Mouse (Mus musculus): ENCODE data around the gene Apopt1. TPM values are rescaled to one million over a fixed set of nuclear protein-coding genes. Genes with fewer than 3 reads are reported as not detected.

Apopt1 gene
- polyA plus RNA-seq, 1 experiment = 363 TPM

DNA sequence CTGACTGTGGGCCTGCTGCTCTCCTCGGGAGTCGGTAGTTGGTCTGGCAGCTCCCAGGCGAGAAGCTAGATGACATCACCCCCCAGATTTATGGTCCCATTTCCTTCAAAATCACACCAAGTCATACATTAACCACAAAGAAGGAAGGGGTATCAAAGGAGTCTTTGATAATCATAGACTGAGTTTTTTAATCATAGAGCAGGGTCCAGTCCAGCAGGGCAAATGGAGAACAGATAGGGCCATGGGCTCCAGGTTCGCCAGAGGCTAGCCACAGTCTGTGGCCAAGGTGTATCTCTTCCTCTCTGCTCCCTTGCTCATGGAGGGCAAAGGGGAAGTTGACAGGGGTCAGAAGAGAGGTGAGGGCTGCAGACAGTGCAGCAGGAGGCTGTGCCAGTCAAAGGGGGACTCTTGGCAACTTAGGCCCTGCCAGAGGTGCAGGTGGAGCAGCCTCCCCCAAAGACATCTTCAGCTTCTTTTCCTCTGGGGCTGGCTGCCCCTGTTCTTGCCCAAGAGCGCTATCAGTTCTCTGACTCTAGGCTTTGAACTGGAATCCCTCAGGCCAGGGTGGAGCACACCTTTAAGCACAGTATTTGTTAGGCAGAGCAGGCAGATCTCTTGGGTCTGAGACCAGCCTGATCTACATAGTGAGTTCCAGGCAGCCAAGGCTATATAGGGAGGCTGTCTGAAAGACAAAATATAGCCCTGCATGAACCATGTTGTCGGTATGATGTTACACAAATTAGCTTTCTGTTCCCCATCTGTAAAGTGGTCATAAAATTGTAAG lies 37.1 kb upstream of the Apopt1 start:
- TF ChIP-seq GATA1 (IDR thresholded peaks at IDR 0.05; ENCODE audit: low read length) = no peak

DNA sequence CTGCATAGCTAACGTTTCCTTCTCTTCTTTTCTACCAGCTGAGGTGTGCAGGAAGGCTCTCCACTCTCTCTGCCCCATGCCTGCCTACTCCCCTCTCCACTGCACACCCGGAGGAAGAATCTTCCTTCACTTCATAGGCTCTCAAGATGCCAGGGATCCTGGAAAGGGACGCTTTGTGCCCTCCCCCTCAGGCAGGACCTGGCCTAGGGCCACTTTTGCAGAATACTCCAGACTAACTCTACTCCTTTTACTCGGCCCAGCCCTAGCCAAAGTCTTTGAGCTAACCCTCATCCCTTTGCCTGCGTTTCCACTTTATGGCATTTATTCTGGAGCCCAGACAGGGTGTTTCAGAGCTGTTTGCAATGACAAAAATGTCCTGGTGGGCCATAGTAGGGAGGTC lies 35.6 kb upstream of the Apopt1 start:
- no peak for TF ChIP-seq GATA1 (IDR thresholded peaks at IDR 0.05; ENCODE audit: low read length)

GRCm38 (mm10) chr12:111677882-111678669 lies 35.0 kb upstream of the Apopt1 start, which contains the start of gene Trmt61a:
TSS of gene Trmt61a (plus strand) at chr12:111678105.
- TF ChIP-seq GATA1 (IDR thresholded peaks at IDR 0.05; ENCODE audit: low read length) = no peak

DNA sequence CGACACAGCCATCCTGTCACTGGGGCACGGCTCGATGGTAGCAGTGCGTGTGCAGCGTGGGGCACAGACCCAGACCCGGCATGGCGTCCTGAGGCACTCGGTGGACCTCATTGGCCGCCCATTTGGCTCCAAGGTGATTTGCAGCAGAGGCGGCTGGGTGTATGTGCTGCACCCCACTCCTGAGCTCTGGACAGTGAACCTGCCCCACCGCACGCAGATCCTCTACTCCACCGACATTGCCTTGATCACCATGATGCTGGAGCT lies 34.5 kb upstream of the Apopt1 start:
- TF ChIP-seq GATA1 (IDR thresholded peaks at IDR 0.05; ENCODE audit: low read length) = no peak

- TF ChIP-seq GATA1 (IDR thresholded peaks at IDR 0.05; ENCODE audit: low read length) = no peak
Observed at GRCm38 (mm10) chr12:111678997-111679396, 34.1 kb upstream of the Apopt1 start.

- no peak for TF ChIP-seq GATA1 (IDR thresholded peaks at IDR 0.05; ENCODE audit: low read length)
Observed at GRCm38 (mm10) chr12:111680661-111681060, 32.4 kb upstream of the Apopt1 start.

GRCm38 (mm10) chr12:111681305-111681704 lies 31.8 kb upstream of the Apopt1 start:
- TF ChIP-seq GATA1 (IDR thresholded peaks at IDR 0.05; ENCODE audit: low read length) = no peak

- TF ChIP-seq GATA1 (IDR thresholded peaks at IDR 0.05; ENCODE audit: low read length) = no peak
Observed at GRCm38 (mm10) chr12:111682003-111682402, 31.1 kb upstream of the Apopt1 start.

GRCm38 (mm10) chr12:111682806-111683205 lies 30.3 kb upstream of the Apopt1 start:
- TF ChIP-seq GATA1 (IDR thresholded peaks at IDR 0.05; ENCODE audit: low read length) = no peak

DNA sequence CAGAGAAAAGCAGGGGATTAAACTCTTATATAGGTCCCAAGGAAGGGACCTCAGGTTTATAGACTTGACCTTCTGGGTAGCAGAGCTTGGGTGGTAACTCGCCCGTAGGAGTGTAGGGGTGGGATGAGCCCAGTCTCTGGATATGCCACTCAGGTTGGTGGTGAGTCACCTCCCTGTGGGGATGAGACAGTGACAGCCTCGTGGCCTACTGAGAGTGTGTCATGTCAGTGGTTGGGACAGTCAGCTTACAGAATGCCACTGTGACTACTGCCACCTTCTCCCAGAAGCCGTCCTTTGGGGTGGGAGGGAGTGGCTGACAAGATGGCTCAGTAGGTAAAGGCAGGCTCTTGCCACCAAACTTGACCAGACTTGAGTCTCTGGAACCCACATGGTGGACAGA lies 26.7 kb upstream of the Apopt1 start:
- no peak for TF ChIP-seq GATA1 (IDR thresholded peaks at IDR 0.05; ENCODE audit: low read length)

DNA sequence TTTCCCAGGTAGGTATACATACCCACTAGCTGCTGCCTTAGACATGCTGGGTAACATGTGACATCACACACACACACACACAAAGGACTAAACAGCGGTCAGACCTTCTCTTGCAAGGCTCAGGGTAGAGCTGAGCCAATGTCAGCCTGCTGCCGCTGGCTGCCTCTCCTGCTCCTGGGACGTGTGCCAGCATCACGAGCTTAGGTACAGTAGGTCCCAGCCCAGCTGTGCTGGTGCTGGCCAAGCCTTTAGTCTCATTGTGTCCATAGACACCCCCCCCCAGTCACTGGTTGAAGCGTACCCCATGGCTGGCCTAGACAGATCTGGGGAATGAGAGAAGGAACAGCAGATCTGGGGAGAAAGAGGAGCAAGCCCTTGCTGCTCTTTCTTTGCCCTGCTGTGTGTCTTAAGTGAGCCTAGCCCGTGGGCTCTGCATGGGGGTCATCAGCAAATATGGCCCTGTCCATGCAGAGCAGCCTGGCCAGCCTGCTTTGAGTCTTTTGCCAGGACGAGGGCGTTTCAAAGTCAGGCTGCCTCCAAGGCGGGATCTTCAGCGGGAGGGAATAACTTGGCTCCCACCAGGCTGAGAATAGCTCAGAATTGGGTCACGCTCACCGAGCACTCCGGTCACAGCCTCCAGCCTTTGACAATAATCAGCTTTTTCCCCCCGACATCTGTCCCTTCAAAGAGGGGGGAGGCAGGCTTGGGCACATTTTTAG lies 25.6 kb upstream of the Apopt1 start:
- TF ChIP-seq GATA1 (IDR thresholded peaks at IDR 0.05; ENCODE audit: low read length) = no peak

DNA sequence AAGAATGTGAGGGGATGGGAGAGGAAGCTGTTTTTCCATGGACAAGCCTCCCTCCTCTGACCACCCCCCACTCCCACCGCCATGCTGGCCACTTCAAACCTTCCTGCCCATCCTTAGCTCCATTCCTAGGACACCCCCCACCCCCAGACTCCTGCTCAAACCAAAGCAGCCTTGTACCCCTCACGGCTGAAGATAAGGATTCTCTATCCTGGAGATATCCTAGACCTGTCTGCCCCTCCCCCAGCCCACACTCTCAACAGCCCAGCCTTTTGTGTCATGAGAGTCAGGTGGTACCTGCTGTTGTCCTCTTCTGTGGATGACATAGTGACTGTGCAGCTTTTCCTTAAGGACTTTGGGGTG lies 25.0 kb upstream of the Apopt1 start:
- no peak for TF ChIP-seq GATA1 (IDR thresholded peaks at IDR 0.05; ENCODE audit: low read length)

GRCm38 (mm10) chr12:111689426-111689825 lies 23.6 kb upstream of the Apopt1 start:
- TF ChIP-seq GATA1 (IDR thresholded peaks at IDR 0.05; ENCODE audit: low read length) = no peak

DNA sequence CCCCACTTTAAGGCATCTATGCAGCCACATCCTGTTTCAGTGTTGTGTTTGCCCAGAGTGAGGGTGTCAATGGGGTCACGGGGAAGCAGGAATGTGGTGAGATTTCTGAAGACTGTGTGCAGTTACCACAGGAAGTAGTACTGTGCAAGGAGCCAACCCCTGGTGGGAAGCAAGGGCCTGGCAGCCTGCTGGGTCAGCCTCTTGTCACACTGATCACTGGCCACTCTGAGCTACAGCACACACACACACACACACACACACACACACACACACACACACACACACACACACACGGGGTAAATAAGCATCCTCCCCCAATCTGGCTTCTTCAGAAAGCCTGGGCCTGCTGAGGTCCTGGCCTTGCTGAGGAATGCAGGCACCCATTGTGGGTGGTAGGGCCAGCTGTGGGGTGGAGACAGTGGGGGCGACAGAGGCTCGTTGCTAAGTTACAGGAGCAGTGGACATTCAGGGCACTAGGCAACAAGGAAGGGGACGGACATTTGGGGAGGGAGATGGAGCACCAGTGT lies 21.7 kb upstream of the Apopt1 start:
- TF ChIP-seq GATA1 (IDR thresholded peaks at IDR 0.05; ENCODE audit: low read length) = no peak

- no peak for TF ChIP-seq GATA1 (IDR thresholded peaks at IDR 0.05; ENCODE audit: low read length)
Observed at GRCm38 (mm10) chr12:111692899-111693298, 20.2 kb upstream of the Apopt1 start.

Data from G1E-ER4 (cell line).